8 mouse cellular contexts compared by ENCODE assay signal in the genomic region with DNA sequence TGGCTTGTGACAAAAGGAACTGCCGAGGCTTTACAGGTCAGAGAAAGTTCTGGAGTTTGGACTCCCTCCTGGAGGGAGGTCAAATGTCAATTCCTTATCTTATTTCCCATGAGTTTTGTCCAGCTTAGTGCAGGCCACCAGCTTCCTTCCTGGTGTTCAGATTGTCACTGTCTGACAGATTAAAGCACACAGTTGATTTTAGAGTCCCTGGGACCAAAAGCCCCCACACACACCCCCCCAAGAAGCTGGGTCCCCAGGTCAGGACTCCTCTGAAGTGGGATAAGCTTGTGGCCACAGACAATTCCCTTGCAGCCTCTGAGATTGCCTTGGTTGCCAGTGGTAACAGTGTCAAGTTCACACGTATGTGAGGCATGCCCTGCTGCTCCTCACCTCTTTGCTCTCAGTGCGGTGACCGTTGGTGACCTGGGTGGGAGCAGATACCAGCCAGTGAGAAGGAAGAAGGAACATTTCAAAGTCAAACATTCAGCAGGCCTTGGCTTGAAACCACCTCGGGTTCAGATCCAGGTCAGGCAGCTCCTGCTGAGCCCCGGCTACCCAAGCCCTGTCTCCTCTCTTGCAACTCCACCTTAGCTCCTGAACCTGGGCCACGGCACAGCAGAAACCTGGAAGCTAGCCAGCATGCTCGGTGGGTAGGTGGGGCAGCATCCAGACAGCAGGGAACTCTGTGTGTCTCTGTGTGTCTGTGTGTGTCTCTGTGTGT.
DNase-seq lines count a peak whose midpoint lies in the region.

No protein-coding gene starts in this region.

- intact Hi-C loops in gastrocnemius, postnatal 36 days (cut with DNase I), result loop anchor here (2.0 kb wide), 1 partner anchor 115 kb away; no protein-coding TSS in a partner anchor

- DNase-seq in urinary bladder, adult 18-20 months (ENCODE audit: low spot score in 2 of 2), result peak; percentile 53 to 81
- no peak for DNase-seq in urinary bladder, postnatal 10 days (ENCODE audit: low spot score)
- peak; percentile 46 to 49 for DNase-seq in heart, adult 9 months (ENCODE audit: low spot score in 2 of 2)
- DNase-seq in kidney, postnatal 14 days, result peak; percentile 86
- no peak for DNase-seq in natural killer cell, adult 2 months (ENCODE audit: low spot score in 2 of 2)
- no peak for DNase-seq in layer of hippocampus, adult 18-20 months (ENCODE audit: low spot score in 2 of 2)
- no peak for DNase-seq in gastrocnemius, postnatal 36 days
- DNase-seq in ovary, adult 18-20 months (ENCODE audit: low spot score), result no peak

Comparison
In these comparisons a context has a peak if more than half of its experiments do, and no peak if none do; other contexts are left out.
1. DNase-seq: peak in urinary bladder, adult 18-20 months (2 of 2), heart, adult 9 months (2 of 2) and kidney, postnatal 14 days (single experiment); none in urinary bladder, postnatal 10 days (single experiment), natural killer cell, adult 2 months (0 of 2), layer of hippocampus, adult 18-20 months (0 of 2), gastrocnemius, postnatal 36 days (0 of 2) and ovary, adult 18-20 months (single experiment).